Mouse (Mus musculus) spleen, adult 2 months (tissue): Measurements from ENCODE around the gene Otor. TPM values are rescaled to one million over a fixed set of nuclear protein-coding genes. Genes with fewer than 3 reads are reported as not detected.

Source experiments
- DNase-seq, 2 experiments: peaks; one replicate each; pipeline versions ENCODE4 v3.0.0 to v3.0.0-alpha.2; 2012 to 2021; ENCODE audit warnings: low spot score in 2 of 2, low read depth in 1 of 2
- H3K27ac ChIP-seq: fragments of 200-500 bp; 2 replicates; pipeline ENCODE4 v1.5.1; 2012; ENCODE audit warnings: low read length, inconsistent platforms; ENCODE audit not compliant: insufficient read depth
- H3K27me3 ChIP-seq: fragments of 200-500 bp; 2 replicates; pipeline ENCODE4 v1.6.1; 2012; ENCODE audit warnings: mild to moderate bottlenecking, moderate library complexity, low read length, inconsistent platforms; ENCODE audit not compliant: control insufficient read depth, insufficient read depth
- H3K36me3 ChIP-seq: fragments of 200-500 bp; 2 replicates; pipeline ENCODE4 v1.6.1; 2012; ENCODE audit warnings: mild to moderate bottlenecking, low read length, inconsistent platforms; ENCODE audit not compliant: control insufficient read depth, insufficient read depth
- H3K4me1 ChIP-seq: fragments of 200-500 bp; 2 replicates; pipeline ENCODE4 v1.6.1; 2011; ENCODE audit warnings: inconsistent platforms; ENCODE audit not compliant: control insufficient read depth, insufficient read depth, insufficient read length
- H3K4me3 ChIP-seq: fragments of 200-500 bp; 2 replicates; pipeline ENCODE4 v1.5.1; 2011; ENCODE audit warnings: mild to moderate bottlenecking, inconsistent platforms; ENCODE audit not compliant: insufficient read depth, insufficient read length; ENCODE audit errors: extremely low read depth
- CTCF ChIP-seq: fragments of 200-500 bp; IDR thresholded peaks from 2 replicates; pipeline ENCODE4 v1.5.1; 2011; ENCODE audit warnings: mild to moderate bottlenecking, inconsistent platforms; ENCODE audit not compliant: insufficient read depth, insufficient read length, insufficient replicate concordance; ENCODE audit errors: extremely low read depth
- POLR2A ChIP-seq: fragments of 200-500 bp; IDR thresholded peaks from 2 replicates; pipeline ENCODE4 v1.6.1; 2011; ENCODE audit warnings: low read depth, low read length, inconsistent platforms
- WGBS: fragments of 180-500 bp; shearing (Covaris S2); methylation state at CpG from one replicate; pipeline ENCODE4 v1.1.7; 2018; 5-methylcytosine and 5-hydroxymethylcytosine counted together
- polyA plus RNA-seq: library from polyadenylated mRNA; depleted of rRNA; stranded (reverse); fragments of >200 nt; gene quantifications from 2 replicates; pipeline ENCODE4 v1.2.3, GENCODE M21; 2012

Otor gene
- polyA plus RNA-seq, 1 experiment: not detected

- no peak overlapping the region for H3K27ac ChIP-seq
- H3K27me3 ChIP-seq: no peaks in the 10 kb centered on the region
- H3K4me3 ChIP-seq: no peak overlapping the region
- TF ChIP-seq POLR2A (no peak), CTCF (no peak)
- no peak for DNase-seq
- no peaks in the 10 kb centered on the region for H3K36me3 ChIP-seq
- no peaks in the 10 kb centered on the region for H3K4me1 ChIP-seq
- WGBS: 61% methylated on average over 2 of the region's 2 CpGs
Observed at GRCm38 (mm10) chr2:143084852-143085397, 6.7 kb downstream of the Otor start.

GRCm38 (mm10) chr2:143089866-143090265 lies 11.6 kb downstream of the Otor start:
- H3K4me1 ChIP-seq: no peaks in the 10 kb centered on the region
- no peak for TF ChIP-seq CTCF
- TF ChIP-seq POLR2A: no peak
- no peak overlapping the region for H3K4me3 ChIP-seq
- H3K27ac ChIP-seq: no peak overlapping the region
- no peak for DNase-seq
- H3K27me3 ChIP-seq: no peaks in the 10 kb centered on the region
- WGBS: 83% methylated on average over 8 of the region's 8 CpGs
- no peaks in the 10 kb centered on the region for H3K36me3 ChIP-seq

GRCm38 (mm10) chr2:143093726-143094125 lies 15.5 kb downstream of the Otor start:
- no peaks in the 10 kb centered on the region for H3K36me3 ChIP-seq
- no peak overlapping the region for H3K4me3 ChIP-seq
- no peak for TF ChIP-seq POLR2A
- TF ChIP-seq CTCF: no peak
- no peaks in the 10 kb centered on the region for H3K4me1 ChIP-seq
- no peak overlapping the region for H3K27ac ChIP-seq
- no peaks in the 10 kb centered on the region for H3K27me3 ChIP-seq
- DNase-seq: no peak
- 22% methylated on average over 6 of the region's 6 CpGs for WGBS

GRCm38 (mm10) chr2:143094761-143095160 lies 16.5 kb downstream of the Otor start:
- no peak for DNase-seq
- no peak overlapping the region for H3K4me3 ChIP-seq
- H3K27me3 ChIP-seq: no peaks in the 10 kb centered on the region
- 64% methylated on average over 6 of the region's 6 CpGs for WGBS
- H3K36me3 ChIP-seq: no peaks in the 10 kb centered on the region
- H3K27ac ChIP-seq: no peak overlapping the region
- H3K4me1 ChIP-seq: no peaks in the 10 kb centered on the region
- TF ChIP-seq POLR2A (no peak), CTCF (no peak)

- H3K4me1 ChIP-seq: no peaks in the 10 kb centered on the region
- no peak for TF ChIP-seq CTCF
- TF ChIP-seq POLR2A: no peak
- 84% methylated on average over 1 of the region's 1 CpGs for WGBS
- H3K27me3 ChIP-seq: no peaks in the 10 kb centered on the region
- no peak overlapping the region for H3K27ac ChIP-seq
- H3K4me3 ChIP-seq: no peak overlapping the region
- H3K36me3 ChIP-seq: no peaks in the 10 kb centered on the region
- no peak for DNase-seq
Observed at GRCm38 (mm10) chr2:143097170-143097569, 18.9 kb downstream of the Otor start.

- no peak for TF ChIP-seq POLR2A
- no peak for TF ChIP-seq CTCF
- no peak for DNase-seq
- H3K4me3 ChIP-seq: no peak overlapping the region
- 86% methylated on average over 1 of the region's 1 CpGs for WGBS
- no peak overlapping the region for H3K27ac ChIP-seq
- H3K27me3 ChIP-seq: no peaks in the 10 kb centered on the region
- H3K36me3 ChIP-seq: no peaks in the 10 kb centered on the region
- no peaks in the 10 kb centered on the region for H3K4me1 ChIP-seq
Observed at GRCm38 (mm10) chr2:143113859-143114258, 35.6 kb downstream of the Otor start.

- no peak for DNase-seq
Observed at GRCm38 (mm10) chr2:143114716-143115115, 36.4 kb downstream of the Otor start.

More at GRCm38 (mm10) chr2:143114716-143115115, 36.4 kb downstream of the Otor start:
- 78% methylated on average over 4 of the region's 4 CpGs for WGBS
- no peaks in the 10 kb centered on the region for H3K36me3 ChIP-seq
- H3K4me3 ChIP-seq: no peak overlapping the region
- no peak for TF ChIP-seq POLR2A
- no peak for TF ChIP-seq CTCF
- no peaks in the 10 kb centered on the region for H3K27me3 ChIP-seq
- no peaks in the 10 kb centered on the region for H3K4me1 ChIP-seq
- H3K27ac ChIP-seq: no peak overlapping the region
